Mouse (Mus musculus) retina, adult 2 months (tissue): ENCODE data around the gene Phlda2.

ENCODE experiments used
- DNase-seq: peaks from one replicate; pipeline ENCODE4 v3.0.0-alpha.2; 2012; ENCODE audit warnings: low read depth, low spot score

Gene Phlda2

DNA sequence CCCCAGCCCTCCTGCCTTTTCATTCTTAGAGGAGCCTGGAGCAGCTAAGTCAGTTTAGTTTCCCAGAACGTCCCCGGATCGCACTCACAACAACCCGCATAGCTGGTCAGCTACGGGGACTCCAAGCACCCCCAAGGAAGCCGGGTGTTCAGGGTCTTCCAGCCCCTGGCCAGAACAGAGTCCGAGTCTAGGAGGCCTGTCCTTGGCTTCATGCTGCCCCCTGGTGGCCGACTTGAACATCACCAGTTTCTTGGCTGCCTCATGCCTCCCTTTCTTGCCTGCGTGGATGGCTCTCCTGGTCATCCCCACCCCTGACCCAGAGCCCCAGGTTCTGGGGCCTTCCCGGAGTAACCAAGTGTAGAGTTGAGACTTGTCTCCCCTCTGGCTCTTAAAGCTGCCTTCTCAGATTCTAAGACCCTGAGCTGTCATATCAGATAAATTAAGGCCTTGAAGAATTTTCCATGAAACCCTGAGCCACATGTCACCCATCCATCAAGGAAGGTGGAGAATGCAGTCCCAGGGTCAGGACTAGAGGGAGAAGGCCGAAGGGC, 39.0 kb downstream of the Phlda2 start:
- peak; percentile 59 for DNase-seq

DNA sequence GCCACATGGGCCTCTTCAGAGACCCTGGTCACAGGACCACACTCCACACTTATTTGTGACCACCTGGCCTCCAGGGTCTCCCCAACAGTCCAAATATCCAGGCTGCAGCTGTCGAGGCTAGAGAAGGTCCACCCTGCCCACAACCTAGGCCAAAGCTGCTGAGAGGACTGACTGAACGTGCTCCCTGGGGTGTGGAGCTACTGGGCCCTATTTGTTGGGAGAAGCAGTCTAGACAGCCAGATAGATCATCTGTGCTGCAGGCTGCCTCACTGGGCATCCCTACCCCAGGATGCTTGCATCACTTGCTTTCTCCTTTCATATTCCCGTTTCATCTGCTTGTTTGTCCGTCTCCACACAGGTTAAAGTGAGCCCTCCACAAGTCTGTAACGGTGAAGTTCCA, 40.4 kb downstream of the Phlda2 start:
- no peak for DNase-seq

GRCm38 (mm10) chr7:143461920-143462319, 41.0 kb downstream of the Phlda2 start:
- DNase-seq = no peak

- DNase-seq = no peak
These were observed 41.6 kb downstream of the Phlda2 start for GRCm38 (mm10) chr7:143461294-143461870.

GRCm38 (mm10) chr7:143460874-143461273, 42.1 kb downstream of the Phlda2 start, which contains the start of gene Cdkn1c:
Gene Cdkn1c, minus strand, starts transcription at chr7:143461050.
- DNase-seq = peak; percentile 70

DNA sequence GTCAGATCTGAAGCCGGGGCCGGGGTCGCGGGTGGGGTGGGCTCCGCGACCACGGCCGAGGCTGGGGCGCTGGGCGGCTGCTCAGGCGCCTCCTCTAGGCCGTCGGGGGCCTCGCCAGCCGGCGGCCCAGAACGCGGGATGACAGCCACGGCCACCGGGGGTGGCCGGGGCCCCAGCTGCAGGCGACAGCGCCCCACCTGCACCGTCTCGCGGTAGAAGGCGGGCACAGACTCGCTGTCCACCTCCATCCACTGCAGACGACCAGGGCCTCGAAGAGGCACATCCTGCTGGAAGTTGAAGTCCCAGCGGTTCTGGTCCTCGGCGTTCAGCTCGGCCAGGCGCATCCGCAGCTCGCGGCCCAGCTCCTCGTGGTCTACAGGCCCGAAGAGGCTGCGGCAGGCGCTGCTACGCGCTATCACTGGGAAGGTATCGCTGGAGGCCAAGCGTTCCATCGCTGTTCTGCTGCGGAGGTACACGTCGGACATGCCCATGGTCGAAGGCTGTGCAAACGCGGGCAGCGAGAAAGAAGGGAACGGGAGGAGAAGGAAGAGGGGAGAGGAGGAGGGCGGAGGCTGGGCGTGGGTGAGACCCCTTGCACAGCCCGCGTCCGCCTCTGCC, 42.6 kb downstream of the Phlda2 start:
- no peak for DNase-seq

GRCm38 (mm10) chr7:143459332-143460211, 43.4 kb downstream of the Phlda2 start:
- DNase-seq = no peak

GRCm38 (mm10) chr7:143458963-143459331, 44.0 kb downstream of the Phlda2 start:
- no peak for DNase-seq
